Mouse (Mus musculus): ENCODE data around the gene Gpsm2. TPM values are rescaled to one million over a fixed set of nuclear protein-coding genes. Genes with fewer than 3 reads are reported as not detected.
"Not testable (repeated sequence)": the region's sequence is repeated elsewhere in the genome, so short reads cannot be mapped to it uniquely, and the experiment has no call there.

Gene Gpsm2
- polyA plus RNA-seq, 1 experiment = 14.5 TPM

GRCm38 (mm10) chr3:108694321-108694720 is 27.8 kb downstream of the Gpsm2 start:
- no peak for DNase-seq (ENCODE audit: low read depth)
- no peak for TF ChIP-seq POLR2A (IDR thresholded peaks at IDR 0.05; ENCODE audit: borderline replicate concordance, extremely low read depth, insufficient read depth, insufficient read length, poor library complexity, severe bottlenecking)
- TF ChIP-seq CTCF (IDR thresholded peaks at IDR 0.05; ENCODE audit: borderline replicate concordance, extremely low read depth, insufficient read depth, insufficient read length) = no peak

DNA sequence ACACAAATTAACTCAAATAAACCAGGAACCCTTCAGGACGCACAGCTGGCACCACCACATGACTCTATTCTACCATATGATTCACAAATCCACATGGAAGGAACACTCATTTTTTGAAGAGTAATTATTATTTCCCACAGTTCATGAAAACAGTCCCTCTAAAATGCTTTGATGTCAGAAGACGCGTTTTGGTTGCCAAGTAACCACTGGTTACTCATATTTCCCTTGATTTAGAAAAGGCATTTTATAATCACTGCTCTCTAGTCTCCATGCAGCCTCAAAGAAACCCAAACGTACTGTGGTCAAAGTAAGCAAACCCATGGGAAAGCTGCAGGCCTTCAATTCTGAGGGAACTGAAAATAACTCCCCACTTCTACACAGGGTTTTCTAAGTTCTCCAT is 32.1 kb downstream of the Gpsm2 start:
- TF ChIP-seq POLR2A (IDR thresholded peaks at IDR 0.05; ENCODE audit: borderline replicate concordance, extremely low read depth, insufficient read depth, insufficient read length, poor library complexity, severe bottlenecking) (no peak), CTCF (IDR thresholded peaks at IDR 0.05; ENCODE audit: borderline replicate concordance, extremely low read depth, insufficient read depth, insufficient read length) (no peak)
- peak; percentile 25 for DNase-seq (ENCODE audit: low read depth)

DNA sequence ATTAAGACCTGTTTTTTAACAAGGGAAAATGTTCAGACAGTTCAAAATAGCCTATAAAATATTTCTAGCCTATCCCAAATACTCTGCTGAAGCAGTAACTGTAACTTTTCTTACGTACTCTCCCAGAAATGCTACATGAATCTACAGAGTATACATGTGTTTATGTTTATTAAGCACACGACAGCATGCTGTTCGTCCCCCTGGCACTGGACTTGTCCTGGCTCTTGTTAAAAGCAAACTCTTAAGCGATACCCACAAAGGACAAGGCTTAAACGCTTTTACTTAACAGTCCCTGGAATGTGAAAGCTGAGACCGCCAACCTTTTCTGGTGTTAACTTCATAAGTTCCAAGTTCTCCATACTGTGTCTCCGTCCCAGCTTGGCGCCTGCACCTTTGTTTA is 32.7 kb downstream of the Gpsm2 start:
- TF ChIP-seq CTCF (IDR thresholded peaks at IDR 0.05; ENCODE audit: borderline replicate concordance, extremely low read depth, insufficient read depth, insufficient read length) (no peak), POLR2A (IDR thresholded peaks at IDR 0.05; ENCODE audit: borderline replicate concordance, extremely low read depth, insufficient read depth, insufficient read length, poor library complexity, severe bottlenecking) (no peak)
- peak; percentile 47 for DNase-seq (ENCODE audit: low read depth)

- DNase-seq (ENCODE audit: low read depth) = peak; percentile 59
- TF ChIP-seq POLR2A (IDR thresholded peaks at IDR 0.05; ENCODE audit: borderline replicate concordance, extremely low read depth, insufficient read depth, insufficient read length, poor library complexity, severe bottlenecking) (no peak), CTCF (IDR thresholded peaks at IDR 0.05; ENCODE audit: borderline replicate concordance, extremely low read depth, insufficient read depth, insufficient read length) (no peak)
Observed at GRCm38 (mm10) chr3:108689015-108689441, 33.1 kb downstream of the Gpsm2 start.

DNA sequence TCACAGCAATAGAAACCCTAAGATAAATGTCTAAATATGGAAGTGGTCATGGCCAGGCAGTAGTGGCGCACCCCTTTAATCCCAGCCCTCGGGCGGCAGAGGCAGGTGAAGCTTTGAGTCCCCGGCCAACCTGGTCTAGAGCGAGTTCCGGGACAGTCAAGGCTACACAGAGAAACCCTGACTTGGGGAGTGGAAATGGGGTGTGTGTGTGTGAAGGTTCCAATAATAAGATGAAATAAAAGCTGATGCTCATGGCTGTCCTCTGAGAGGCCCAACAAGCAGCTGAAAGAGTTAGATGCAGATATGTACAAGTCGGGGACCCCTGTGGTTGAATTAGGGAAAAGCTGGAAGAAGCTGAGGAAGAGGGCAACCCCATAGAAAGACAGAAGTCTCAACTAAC is 36.4 kb downstream of the Gpsm2 start:
- no peak for TF ChIP-seq POLR2A (IDR thresholded peaks at IDR 0.05; ENCODE audit: borderline replicate concordance, extremely low read depth, insufficient read depth, insufficient read length, poor library complexity, severe bottlenecking)
- no peak for TF ChIP-seq CTCF (IDR thresholded peaks at IDR 0.05; ENCODE audit: borderline replicate concordance, extremely low read depth, insufficient read depth, insufficient read length)
- DNase-seq (ENCODE audit: low read depth) = no peak

- DNase-seq (ENCODE audit: low read depth) = not testable (repeated sequence)
Observed at GRCm38 (mm10) chr3:108683597-108683996, 38.5 kb downstream of the Gpsm2 start.

- TF ChIP-seq POLR2A (IDR thresholded peaks at IDR 0.05; ENCODE audit: borderline replicate concordance, extremely low read depth, insufficient read depth, insufficient read length, poor library complexity, severe bottlenecking) (no peak), CTCF (IDR thresholded peaks at IDR 0.05; ENCODE audit: borderline replicate concordance, extremely low read depth, insufficient read depth, insufficient read length) (no peak)
- DNase-seq (ENCODE audit: low read depth) = no peak
Observed at GRCm38 (mm10) chr3:108681004-108681403, 41.1 kb downstream of the Gpsm2 start.

DNA sequence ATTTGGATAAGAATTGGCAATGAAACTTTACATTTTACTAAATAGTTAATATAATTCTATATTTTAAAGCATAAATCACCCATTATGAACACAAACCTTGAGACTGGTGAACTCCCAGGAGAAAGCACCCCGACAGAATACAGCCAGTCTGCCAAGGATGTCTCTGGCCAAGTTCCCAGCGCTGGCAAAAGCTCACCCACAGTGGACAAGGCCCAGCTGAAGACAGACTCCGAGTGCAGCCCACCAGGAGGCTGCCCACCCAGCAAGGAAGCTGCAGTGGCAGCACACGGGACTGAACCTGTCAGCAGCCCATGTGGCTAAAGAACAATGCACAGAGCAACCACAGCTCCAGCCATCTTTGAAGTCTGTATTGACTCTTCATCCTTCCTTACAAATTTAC is 45.5 kb downstream of the Gpsm2 start:
- TF ChIP-seq CTCF (IDR thresholded peaks at IDR 0.05; ENCODE audit: borderline replicate concordance, extremely low read depth, insufficient read depth, insufficient read length) (no peak), POLR2A (IDR thresholded peaks at IDR 0.05; ENCODE audit: borderline replicate concordance, extremely low read depth, insufficient read depth, insufficient read length, poor library complexity, severe bottlenecking) (no peak)
- peak; percentile 23 for DNase-seq (ENCODE audit: low read depth)

DNA sequence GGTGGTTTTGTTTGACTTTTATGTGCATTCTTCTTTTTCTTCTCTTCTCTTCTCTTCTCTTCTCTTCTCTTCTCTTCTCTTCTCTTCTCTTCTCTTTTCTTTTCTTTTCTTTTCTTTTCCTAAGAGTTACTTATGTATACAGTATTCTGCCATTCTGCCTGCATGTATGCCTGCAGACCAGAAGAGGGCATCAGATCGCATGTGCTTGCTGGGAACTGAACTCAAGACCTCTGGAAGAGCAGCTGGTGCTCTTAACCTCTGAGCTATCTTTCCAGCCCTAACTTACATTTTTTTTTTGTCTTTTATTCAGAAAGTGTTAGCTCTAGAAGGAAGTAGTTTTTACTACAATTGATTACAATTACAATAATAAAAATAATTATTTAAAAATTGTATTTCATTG is 61.2 kb downstream of the Gpsm2 start:
- TF ChIP-seq CTCF (IDR thresholded peaks at IDR 0.05; ENCODE audit: borderline replicate concordance, extremely low read depth, insufficient read depth, insufficient read length) (no peak), POLR2A (IDR thresholded peaks at IDR 0.05; ENCODE audit: borderline replicate concordance, extremely low read depth, insufficient read depth, insufficient read length, poor library complexity, severe bottlenecking) (no peak)
- no peak for DNase-seq (ENCODE audit: low read depth)

DNA sequence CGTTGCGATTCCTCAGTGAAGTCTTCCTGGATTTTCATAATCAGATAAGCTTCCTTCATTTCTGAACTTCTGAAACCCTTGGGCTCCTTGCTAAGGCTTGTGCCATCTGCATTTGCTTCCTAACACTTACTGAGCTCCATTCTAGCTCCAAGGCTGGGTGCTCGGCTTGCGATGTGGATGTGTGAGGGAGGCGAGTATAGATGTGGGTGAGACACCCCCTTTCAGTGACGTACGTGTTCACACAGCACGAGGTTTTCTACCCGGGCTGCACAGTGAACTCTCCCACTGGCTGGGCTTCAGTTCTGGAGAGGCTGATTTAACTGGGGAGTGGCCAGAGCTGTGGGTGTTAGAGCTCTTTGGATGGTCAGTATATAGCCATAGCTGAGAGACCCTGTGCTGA is 63.5 kb downstream of the Gpsm2 start:
- TF ChIP-seq POLR2A (IDR thresholded peaks at IDR 0.05; ENCODE audit: borderline replicate concordance, extremely low read depth, insufficient read depth, insufficient read length, poor library complexity, severe bottlenecking) (no peak), CTCF (IDR thresholded peaks at IDR 0.05; ENCODE audit: borderline replicate concordance, extremely low read depth, insufficient read depth, insufficient read length) (no peak)
- no peak for DNase-seq (ENCODE audit: low read depth)

DNA sequence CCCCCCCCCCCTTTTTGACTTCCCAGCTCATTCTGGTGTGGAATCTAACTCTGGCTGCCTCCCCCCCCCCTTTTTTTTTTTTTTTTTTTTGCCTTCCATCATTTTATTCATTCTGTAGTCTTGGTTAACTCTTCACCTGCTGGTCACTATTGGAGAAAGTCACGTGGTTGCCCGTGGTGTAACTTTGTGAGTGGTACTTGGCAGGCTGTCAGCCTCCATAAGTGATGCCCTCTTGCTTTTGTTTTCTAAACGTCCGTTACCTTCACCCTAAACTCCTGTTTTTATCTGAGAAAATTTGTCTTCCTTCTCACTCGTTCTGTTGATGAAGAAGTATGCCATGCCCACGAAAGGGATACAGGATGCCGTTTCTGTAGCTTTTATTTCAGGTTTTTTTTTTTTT is 66.6 kb downstream of the Gpsm2 start:
- TF ChIP-seq POLR2A (IDR thresholded peaks at IDR 0.05; ENCODE audit: borderline replicate concordance, extremely low read depth, insufficient read depth, insufficient read length, poor library complexity, severe bottlenecking) (no peak), CTCF (IDR thresholded peaks at IDR 0.05; ENCODE audit: borderline replicate concordance, extremely low read depth, insufficient read depth, insufficient read length) (no peak)
- DNase-seq (ENCODE audit: low read depth) = no peak

- no peak for TF ChIP-seq CTCF (IDR thresholded peaks at IDR 0.05; ENCODE audit: borderline replicate concordance, extremely low read depth, insufficient read depth, insufficient read length)
- no peak for TF ChIP-seq POLR2A (IDR thresholded peaks at IDR 0.05; ENCODE audit: borderline replicate concordance, extremely low read depth, insufficient read depth, insufficient read length, poor library complexity, severe bottlenecking)
- DNase-seq (ENCODE audit: low read depth) = peak; percentile 7
Observed at GRCm38 (mm10) chr3:108654566-108654965, 67.5 kb downstream of the Gpsm2 start.
